Mouse (Mus musculus): Measurements from ENCODE around the gene Zfp786. TPM values are rescaled to one million over a fixed set of nuclear protein-coding genes. Genes with fewer than 3 reads are reported as not detected.
"Not testable (repeated sequence)": the region's sequence is repeated elsewhere in the genome, so short reads cannot be mapped to it uniquely, and the experiment has no call there.

Zfp786 gene
- polyA plus RNA-seq (2016; fragmentation: Nextera tagmentation; extraction: Ambion mirVana), result 12.1 and 12.7 TPM in 2 replicates

DNA sequence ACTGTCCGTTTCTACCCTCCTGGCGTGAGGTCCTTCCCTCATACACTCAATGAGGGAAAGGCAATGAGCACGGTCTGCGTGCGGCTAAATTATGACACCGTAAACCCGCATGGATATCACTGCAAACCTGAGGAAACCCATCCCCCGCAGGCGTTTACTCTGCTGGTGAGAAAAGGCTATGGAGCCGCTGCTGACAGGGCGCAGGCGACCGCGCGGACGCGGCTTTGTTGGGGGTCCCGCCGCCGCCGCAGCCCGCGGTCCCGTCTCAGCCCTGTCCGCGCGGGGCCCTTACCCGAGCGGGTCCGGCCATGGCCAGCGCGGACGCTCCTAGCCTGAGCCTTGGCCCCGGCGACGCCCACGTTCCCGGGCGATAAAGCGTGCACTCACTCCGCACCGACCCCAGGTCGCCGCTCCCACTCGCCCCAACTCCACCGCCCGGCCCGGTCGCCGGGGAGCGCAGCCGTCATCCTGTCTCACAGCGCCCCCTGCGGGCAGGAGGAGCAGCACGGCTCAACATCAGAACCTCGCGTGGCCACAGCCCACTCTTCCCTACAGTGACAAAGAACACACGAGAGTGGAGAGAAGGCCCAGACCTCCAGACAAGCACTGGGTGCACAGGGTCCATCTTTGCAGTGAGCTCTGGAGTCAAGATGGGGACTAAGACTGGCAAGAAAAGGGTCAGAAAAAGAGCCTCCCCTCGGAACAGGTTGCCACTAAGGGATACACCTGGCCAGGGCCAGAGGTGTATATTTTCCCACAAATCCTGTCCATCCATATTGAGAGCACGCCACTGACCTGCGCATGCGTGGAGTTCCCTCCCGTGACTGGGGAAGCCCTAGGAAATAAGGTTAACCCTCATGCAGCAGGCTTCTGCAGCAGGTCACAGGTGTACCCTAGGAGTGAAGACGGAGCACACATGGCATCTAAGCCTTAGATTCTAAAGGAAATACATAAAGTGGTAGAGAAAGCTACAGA, at the start of gene Zfp786:
Gene Zfp786, minus strand, starts transcription at position 764 of the 975 bp plus-strand sequence.
- Histone ChIP-seq H3K36me3 (peaks cover 4% of the 10 kb centered on the region; the same call in 1 of the 2 replicates), H3K9ac (peak within 1 kb of the TSS; percentile 92), H3K4me2 (replicated peaks) (peak within 1 kb of the TSS; percentile 54), H3K4me1 (0 out of 2 replicates have a peak, but pooled peaks cover 8% of the 10 kb centered on the region), H3K4me3 (peak within 1 kb of the TSS; percentile 79), H3K27me3 (no peaks in the 10 kb centered on the region), H3K9me3 (replicated peaks) (no peaks in the 10 kb centered on the region), H3K27ac (peak within 1 kb of the TSS; percentile 96)
- ATAC-seq (ENCODE audit: low FRiP score), result peak; percentile 93
- WGBS, result 2% methylated on average over 59 of the region's 64 CpGs

DNA sequence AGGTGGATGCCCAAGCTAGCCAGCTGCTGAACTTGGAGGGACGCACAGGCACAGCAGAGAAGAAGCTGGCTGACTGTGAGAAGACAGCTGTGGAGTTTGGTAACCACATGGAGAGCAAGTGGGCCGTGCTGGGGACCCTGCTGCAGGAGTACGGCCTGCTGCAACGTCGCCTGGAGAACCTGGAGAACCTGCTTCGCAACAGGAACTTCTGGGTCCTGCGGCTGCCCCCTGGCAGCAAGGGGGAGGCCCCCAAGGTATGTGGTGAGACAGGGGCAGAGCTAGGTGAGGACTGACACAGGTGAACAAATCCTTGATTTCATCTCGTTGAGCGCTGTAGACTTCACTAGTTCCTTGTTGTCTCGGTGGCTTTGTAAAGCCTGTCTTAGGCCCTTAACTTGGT, 49.5 kb upstream of the Zfp786 start:
- H3K4me1 ChIP-seq, result peaks cover 15% of the 10 kb centered on the region
- no peak overlapping the region for H3K27ac ChIP-seq
- H3K36me3 ChIP-seq, result peaks cover 52% of the 10 kb centered on the region
- H3K4me2 ChIP-seq (replicated peaks), result no peak overlapping the region
- no peak overlapping the region for H3K4me3 ChIP-seq
- no peak overlapping the region for H3K9ac ChIP-seq
- 95% methylated on average over 10 of the region's 10 CpGs for WGBS
- H3K27me3 ChIP-seq, result no peaks in the 10 kb centered on the region
- ATAC-seq (ENCODE audit: low FRiP score), result no peak
- no peaks in the 10 kb centered on the region for H3K9me3 ChIP-seq (replicated peaks)

DNA sequence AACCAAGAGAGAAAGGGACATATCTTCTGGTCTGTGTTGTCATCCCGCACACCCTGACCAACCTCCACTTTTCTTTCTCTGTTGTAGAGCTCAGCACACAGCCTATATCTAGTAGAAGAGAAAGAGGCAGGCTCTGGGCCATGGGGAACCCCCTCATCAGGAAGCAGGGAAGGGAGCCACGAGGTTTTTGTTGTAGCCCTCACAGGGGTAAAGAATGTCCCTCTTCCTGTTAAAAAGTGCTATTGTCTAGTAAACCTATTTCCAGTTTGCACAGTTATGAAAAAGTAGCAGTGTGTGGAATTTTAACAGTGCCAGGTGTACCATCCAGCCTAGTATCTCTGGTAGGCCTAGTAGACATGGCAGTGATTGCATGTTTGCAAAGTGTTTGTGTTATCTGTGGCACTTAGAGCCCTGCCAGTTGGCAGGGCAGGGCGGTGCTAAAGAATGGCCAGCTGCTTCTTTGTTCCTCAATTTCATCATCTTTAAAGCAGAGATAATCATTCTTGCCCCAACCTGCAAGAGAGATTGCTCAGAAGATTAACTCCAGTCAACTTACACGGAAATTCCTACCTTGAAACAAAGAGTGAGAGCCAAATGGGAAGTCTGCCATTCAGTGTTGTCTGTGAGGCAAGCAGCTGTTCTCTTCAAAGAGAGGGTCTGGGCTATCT, 48.5 kb upstream of the Zfp786 start:
- Histone ChIP-seq H3K9me3 (replicated peaks) (no peaks in the 10 kb centered on the region), H3K4me2 (replicated peaks) (peak overlapping the region; percentile 88), H3K4me1 (peaks cover 15% of the 10 kb centered on the region), H3K36me3 (peaks cover 44% of the 10 kb centered on the region), H3K4me3 (peak overlapping the region; percentile 94), H3K9ac (peak overlapping the region; percentile 98), H3K27ac (no peak overlapping the region; the same call in 1 of the 2 replicates), H3K27me3 (no peaks in the 10 kb centered on the region)
- WGBS, result 74% methylated on average over 4 of the region's 4 CpGs
- no peak for ATAC-seq (ENCODE audit: low FRiP score)

DNA sequence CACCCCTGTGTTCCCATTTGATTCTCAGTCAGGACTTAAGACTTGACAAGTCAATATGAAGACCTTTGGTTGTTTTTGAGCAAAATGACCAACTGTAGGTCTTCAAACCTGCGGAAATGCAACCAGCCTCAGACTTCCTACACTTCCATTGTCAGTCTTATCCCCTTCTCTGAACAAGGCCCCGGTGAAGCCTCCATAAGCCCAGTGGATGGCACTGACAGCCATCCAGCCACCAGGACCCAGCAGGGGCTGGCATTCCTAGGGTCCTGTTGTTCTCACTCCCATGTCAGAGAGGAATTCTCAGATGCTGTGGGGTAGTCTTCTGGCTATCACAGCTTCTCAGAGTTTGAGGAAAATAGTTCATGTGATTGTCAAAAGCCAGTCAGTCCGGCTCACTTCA, 47.9 kb upstream of the Zfp786 start:
- H3K36me3 ChIP-seq, result peaks cover 38% of the 10 kb centered on the region
- 44% methylated on average over 3 of the region's 3 CpGs for WGBS
- peak overlapping the region; percentile 98 for H3K9ac ChIP-seq
- H3K27ac ChIP-seq, result peak overlapping the region; percentile 99
- H3K9me3 ChIP-seq (replicated peaks), result no peaks in the 10 kb centered on the region
- peak overlapping the region; percentile 94 for H3K4me3 ChIP-seq
- peak overlapping the region; percentile 88 for H3K4me2 ChIP-seq (replicated peaks)
- H3K27me3 ChIP-seq, result no peaks in the 10 kb centered on the region
- peaks cover 15% of the 10 kb centered on the region for H3K4me1 ChIP-seq
- ATAC-seq (ENCODE audit: low FRiP score), result no peak

DNA sequence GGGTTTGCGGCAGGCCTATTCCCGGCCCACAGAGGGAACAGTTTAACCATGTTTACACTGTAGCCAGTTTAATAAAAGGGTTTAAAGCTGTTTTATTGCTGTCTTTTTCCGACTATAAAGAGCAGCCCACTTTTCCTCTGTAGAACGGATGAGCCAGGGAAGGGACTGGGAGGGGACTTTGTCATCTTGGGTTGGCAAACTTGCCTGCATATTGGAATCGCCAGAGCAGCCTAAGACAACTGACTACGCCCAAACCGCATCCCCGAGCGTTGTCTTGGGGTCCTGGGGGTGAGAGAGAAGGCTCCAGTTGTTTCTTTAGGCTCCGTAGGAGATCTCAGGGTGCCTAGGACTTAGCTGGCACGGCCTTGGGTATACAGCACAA, 47.5 kb upstream of the Zfp786 start:
- no peak for ATAC-seq (ENCODE audit: low FRiP score)
- H3K27me3 ChIP-seq, result no peaks in the 10 kb centered on the region
- peaks cover 33% of the 10 kb centered on the region for H3K36me3 ChIP-seq
- 2% methylated on average over 11 of the region's 11 CpGs for WGBS
- H3K4me2 ChIP-seq (replicated peaks), result peak overlapping the region; percentile 88
- peak overlapping the region; percentile 99 for H3K27ac ChIP-seq
- no peaks in the 10 kb centered on the region for H3K9me3 ChIP-seq (replicated peaks)
- peak overlapping the region; percentile 94 for H3K4me3 ChIP-seq
- H3K9ac ChIP-seq, result peak overlapping the region; percentile 98
- H3K4me1 ChIP-seq, result peaks cover 15% of the 10 kb centered on the region

DNA sequence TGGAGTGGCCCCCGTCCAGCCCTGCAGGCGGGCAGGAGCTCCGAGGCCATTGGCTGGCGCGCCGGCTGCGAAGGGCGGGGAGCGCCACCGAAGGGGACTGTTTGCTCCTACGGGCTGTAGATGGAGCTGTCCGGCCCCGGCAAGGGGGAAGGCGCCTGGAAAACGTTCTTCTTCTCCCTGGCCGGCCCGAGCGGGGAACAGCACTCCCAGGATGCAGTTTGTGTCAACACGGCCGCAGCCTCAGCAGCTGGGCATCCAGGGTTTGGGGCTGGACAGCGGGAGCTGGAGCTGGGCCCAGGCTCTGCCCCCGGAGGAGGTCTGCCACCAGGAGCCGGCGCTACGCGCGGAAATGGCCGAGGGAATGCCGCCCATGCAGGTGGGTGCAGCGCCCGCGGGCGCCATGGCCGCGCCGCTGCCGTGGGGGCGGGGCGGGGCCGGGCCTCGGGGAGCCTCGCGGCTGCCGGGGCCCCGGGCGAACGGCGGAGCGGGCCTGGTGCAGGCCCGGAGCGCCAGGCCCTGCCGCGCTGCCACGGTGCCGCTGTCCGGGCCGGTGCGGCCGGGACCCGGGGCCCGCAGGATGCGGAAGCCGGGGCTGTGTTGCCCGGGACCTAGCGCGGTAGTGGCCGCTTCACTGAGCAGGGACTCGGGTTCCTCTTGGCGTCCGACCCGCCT, 46.9 kb upstream of the Zfp786 start:
- no peaks in the 10 kb centered on the region for H3K9me3 ChIP-seq (replicated peaks)
- H3K27me3 ChIP-seq, result no peaks in the 10 kb centered on the region
- peak overlapping the region; percentile 94 for H3K4me3 ChIP-seq
- peak; percentile 98 for ATAC-seq (ENCODE audit: low FRiP score)
- H3K27ac ChIP-seq, result peak overlapping the region; percentile 99
- peaks cover 15% of the 10 kb centered on the region for H3K4me1 ChIP-seq
- H3K9ac ChIP-seq, result peak overlapping the region; percentile 98
- under 1% methylated on average over 67 of the region's 71 CpGs for WGBS
- H3K36me3 ChIP-seq, result peaks cover 28% of the 10 kb centered on the region
- peak overlapping the region; percentile 88 for H3K4me2 ChIP-seq (replicated peaks)

DNA sequence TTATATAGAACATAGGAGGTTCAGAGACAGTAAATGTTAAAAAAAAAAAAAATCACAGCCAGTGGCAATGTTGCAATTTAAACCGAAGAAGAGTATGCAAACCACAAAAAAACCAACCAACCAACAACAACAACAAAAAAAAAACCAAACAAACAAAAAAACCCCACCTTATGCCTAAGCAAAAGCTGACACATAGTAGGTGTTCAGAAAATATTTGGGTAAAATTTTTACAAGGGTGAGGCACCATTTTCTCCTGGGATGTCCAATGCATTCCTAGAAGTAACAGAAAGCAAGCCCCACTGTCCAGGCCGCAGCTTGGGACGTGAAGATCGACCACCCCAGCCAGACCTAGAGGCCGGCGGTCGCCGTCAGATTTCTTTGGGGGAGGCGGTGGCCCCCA, 46.4 kb upstream of the Zfp786 start, which contains the start of gene Zfp282:
Gene Zfp282, plus strand, starts transcription at position 147 of the 400 bp plus-strand sequence.
- 6% methylated on average over 9 of the region's 9 CpGs for WGBS
- ATAC-seq (ENCODE audit: low FRiP score), result no peak
- Histone ChIP-seq H3K36me3 (peaks cover 22% of the 10 kb centered on the region), H3K4me2 (replicated peaks) (peak within 1 kb of the TSS; percentile 88), H3K4me1 (peaks cover 15% of the 10 kb centered on the region), H3K4me3 (peak within 1 kb of the TSS; percentile 94), H3K27me3 (no peaks in the 10 kb centered on the region), H3K9me3 (replicated peaks) (no peaks in the 10 kb centered on the region), H3K27ac (peak within 1 kb of the TSS; percentile 99), H3K9ac (peak within 1 kb of the TSS; percentile 98)

DNA sequence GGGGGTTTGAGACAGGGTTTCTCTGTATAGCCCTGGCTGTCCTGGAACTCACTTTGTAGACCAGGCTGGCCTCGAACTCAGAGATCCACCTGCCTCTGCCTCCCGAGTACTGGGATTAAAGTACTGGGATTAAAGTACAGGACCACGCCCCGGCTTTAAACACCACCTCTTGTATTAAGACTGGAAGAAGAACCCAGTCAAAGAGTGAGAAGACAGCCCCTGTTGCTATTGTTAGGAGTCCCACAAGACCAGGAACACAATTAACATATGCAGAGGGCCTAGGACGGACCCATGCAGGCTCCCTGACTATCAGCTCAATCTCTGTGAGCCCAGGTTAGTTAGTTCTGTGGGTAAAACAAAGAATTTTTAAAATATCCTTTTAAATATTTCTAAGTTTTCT, 41.6 kb upstream of the Zfp786 start:
- Histone ChIP-seq H3K27me3 (no peaks in the 10 kb centered on the region), H3K4me2 (replicated peaks) (no peak overlapping the region), H3K9ac (no peak overlapping the region), H3K4me1 (no peaks in the 10 kb centered on the region), H3K9me3 (replicated peaks) (no peaks in the 10 kb centered on the region), H3K27ac (no peak overlapping the region), H3K36me3 (peaks cover 11% of the 10 kb centered on the region), H3K4me3 (no peak overlapping the region)
- WGBS, result 82% methylated on average over 5 of the region's 5 CpGs
- no peak for ATAC-seq (ENCODE audit: low FRiP score)

DNA sequence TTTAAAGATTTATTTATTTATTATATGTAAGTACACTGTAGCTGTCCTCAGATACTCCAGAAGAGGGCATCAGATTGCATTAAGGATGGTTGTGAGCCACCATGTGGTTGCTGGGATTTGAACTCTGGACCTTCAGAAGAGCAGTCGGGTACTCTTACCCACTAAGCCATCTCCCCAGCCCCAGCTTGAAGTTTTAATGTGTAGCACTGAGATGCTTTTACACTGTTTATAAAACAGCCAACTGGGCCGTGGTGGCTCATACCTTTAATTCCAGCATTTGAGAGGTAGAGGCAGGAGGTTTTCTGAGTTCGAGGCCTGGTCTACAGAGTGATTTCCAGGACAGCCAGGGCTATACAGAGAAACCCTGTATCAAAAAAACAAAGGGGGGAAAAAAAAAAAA, 27.1 kb upstream of the Zfp786 start:
- not testable (repeated sequence) for H3K4me2 ChIP-seq (replicated peaks); H3K4me3 ChIP-seq; H3K4me1 ChIP-seq; H3K27me3 ChIP-seq; H3K9ac ChIP-seq; ATAC-seq (ENCODE audit: low FRiP score); H3K9me3 ChIP-seq (replicated peaks); H3K27ac ChIP-seq
- peaks cover 28% of the 10 kb centered on the region for H3K36me3 ChIP-seq
- 87% methylated on average over 3 of the region's 3 CpGs for WGBS

DNA sequence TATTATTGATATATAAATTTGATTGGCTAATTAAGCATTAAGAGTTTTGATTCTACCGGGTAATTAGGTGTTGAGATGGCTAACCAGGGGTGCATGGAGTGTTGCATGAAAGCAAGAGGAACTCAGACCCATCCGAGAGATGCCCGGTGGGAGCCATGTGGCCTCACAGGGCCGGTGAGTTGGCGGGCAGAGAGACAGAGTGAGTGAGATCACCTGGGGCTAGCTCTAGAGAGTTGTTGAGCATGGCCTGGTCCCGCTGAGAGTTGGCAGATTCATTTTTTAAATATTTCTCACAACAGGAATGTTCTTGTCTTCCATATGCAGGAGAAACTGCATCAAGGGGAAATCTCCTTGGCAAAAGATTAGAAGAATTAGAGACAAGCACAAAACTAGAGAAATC, 26.6 kb upstream of the Zfp786 start:
- Histone ChIP-seq H3K27ac (no peak overlapping the region), H3K4me2 (replicated peaks) (no peak overlapping the region), H3K4me3 (no peak overlapping the region), H3K9me3 (replicated peaks) (no peaks in the 10 kb centered on the region), H3K36me3 (peaks cover 28% of the 10 kb centered on the region), H3K9ac (no peak overlapping the region), H3K27me3 (no peaks in the 10 kb centered on the region), H3K4me1 (no peaks in the 10 kb centered on the region)
- ATAC-seq (ENCODE audit: low FRiP score), result no peak
- WGBS, result 96% methylated on average over 6 of the region's 6 CpGs

DNA sequence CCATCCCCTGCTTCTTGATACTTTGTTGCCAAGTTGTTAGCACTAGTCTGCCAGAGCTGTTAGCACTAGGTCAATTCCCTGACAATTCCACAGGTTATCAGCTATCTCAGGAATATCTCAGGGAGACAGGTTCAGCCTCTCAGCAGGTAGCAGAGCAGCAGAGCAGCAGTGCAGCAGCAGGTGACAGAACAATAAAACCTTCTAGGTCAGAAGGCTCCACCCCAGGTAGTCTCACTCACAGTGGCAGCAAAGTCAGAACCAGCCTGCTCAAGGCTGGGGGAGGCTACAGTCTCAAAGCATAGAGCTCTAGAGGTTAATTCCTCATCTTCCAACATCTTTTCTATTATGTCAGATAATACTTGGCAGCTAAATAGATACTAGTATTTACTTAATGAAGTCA, 15.1 kb upstream of the Zfp786 start:
- Histone ChIP-seq H3K36me3 (peaks cover 11% of the 10 kb centered on the region; the same call in 1 of the 2 replicates), H3K27ac (no peak overlapping the region), H3K4me2 (replicated peaks) (no peak overlapping the region), H3K27me3 (no peaks in the 10 kb centered on the region), H3K4me3 (no peak overlapping the region), H3K9me3 (replicated peaks) (no peaks in the 10 kb centered on the region), H3K9ac (no peak overlapping the region), H3K4me1 (no peaks in the 10 kb centered on the region)
- no peak for ATAC-seq (ENCODE audit: low FRiP score)

DNA sequence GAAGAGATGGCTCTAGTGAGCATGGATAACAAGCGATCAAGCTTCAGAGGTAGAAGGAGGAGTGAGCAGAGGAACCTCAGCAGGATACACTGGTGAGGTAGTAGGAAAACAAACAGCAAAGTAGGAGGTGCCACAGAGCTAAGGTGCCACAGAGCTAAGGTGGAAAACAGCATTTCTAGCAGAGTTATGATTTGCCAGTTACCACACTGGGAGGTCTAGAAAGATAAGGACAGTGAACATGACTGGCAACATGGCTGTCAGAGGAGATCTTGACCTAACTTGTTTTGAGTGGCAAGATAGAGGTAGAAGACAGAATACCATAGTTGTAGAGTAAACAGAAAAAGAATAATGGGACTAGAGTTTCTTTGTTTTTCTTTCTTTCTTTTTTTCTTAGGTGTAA, 11.7 kb upstream of the Zfp786 start:
- no peak overlapping the region for H3K27ac ChIP-seq
- no peak overlapping the region for H3K9ac ChIP-seq
- H3K4me2 ChIP-seq (replicated peaks), result no peak overlapping the region
- peaks cover 11% of the 10 kb centered on the region for H3K36me3 ChIP-seq
- WGBS, result 81% methylated on average over 1 of the region's 1 CpGs
- H3K27me3 ChIP-seq, result no peaks in the 10 kb centered on the region
- H3K4me3 ChIP-seq, result no peak overlapping the region
- ATAC-seq (ENCODE audit: low FRiP score), result no peak
- no peaks in the 10 kb centered on the region for H3K4me1 ChIP-seq
- H3K9me3 ChIP-seq (replicated peaks), result no peaks in the 10 kb centered on the region

Data from hindbrain, embryonic 12.5 days (tissue).